Mouse (Mus musculus) R1 (cell line): ENCODE measurements around the gene Abca9.

Experiments
- DNase-seq: peaks from one replicate; pipeline ENCODE4 v3.0.0-alpha.2; 2018; ENCODE audit warnings: low read depth, low spot score

Abca9 gene

DNA sequence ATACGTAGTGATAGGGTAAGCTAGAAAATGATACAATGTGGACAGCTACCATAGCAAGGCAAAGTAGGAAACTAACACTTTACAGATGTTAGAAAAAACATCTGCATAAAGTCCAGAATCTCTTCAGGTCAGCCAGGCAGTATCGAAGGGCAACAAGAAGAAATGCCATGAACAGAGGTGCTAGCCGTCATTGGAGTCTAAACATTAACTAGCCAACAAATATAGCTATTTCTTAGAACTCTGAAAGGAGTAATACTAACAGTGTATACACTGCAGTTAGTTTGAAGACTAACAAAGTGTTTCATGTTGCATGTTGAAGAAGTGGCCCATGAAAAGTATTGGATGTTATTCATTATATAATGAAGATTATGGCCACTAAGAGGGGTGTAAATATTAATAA, 95.8 kb downstream of the Abca9 start:
- no peak for DNase-seq

DNA sequence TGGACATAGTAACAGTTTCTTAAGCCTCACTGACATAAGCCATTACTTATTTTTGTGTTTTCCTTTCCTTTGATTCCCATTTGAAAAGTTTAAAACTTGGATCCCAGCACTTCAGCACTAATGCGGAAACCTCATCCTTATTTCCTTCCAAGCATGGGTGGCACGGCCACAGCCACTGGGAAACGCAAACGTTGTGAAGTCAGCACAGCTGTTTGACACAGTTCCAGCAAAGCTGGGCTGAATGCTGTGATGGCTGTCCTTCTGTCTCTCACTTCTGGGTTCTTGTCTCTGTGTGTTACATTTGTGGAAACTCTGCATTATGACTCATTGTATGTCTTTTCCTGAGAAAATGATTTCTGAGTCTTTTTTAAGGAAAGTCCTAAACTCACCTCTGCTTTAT, 107.0 kb downstream of the Abca9 start:
- DNase-seq, result no peak

DNA sequence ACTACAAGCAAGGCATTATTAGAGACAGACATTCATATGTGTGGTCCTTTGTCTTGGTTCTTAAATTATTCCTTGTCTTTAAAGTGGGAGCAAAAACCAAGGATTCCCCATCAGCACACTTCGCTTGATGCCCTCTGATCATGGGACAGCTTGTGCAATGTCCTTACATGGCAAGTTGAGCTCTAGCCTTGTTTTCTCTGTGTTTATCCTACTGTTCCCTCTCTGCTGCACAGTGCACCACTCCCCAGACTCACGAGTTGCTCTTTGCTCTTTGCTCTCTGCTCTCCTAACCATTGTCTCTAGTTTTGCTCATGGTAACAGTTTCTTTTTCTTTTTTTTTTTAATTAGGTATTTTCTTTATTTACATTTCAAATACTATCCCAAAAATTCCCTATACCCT, 107.9 kb downstream of the Abca9 start:
- no peak for DNase-seq

DNA sequence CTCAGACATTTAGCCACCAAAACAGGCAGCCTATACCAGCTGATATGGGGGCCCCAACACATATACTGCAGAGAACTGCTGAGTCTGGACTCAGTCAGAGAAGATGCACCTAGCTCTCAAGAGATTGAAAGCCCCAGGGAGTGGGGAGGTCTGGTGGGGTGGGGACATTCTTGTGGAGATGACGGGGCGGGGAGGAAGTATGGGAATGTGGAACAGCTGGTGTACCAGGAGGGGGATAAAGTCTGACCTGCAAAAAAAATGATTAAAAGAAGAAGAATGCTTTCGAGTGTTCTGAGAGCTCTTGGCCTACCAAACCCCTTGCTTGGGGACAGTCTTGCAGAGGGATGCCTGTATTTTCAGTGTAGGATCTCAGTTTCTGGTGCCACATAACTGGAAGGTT, 114.3 kb downstream of the Abca9 start:
- DNase-seq, result peak; percentile 4
